Mouse (Mus musculus) MEL (cell line): ENCODE measurements around the gene Ublcp1. TPM values are rescaled to one million over a fixed set of nuclear protein-coding genes. Genes with fewer than 3 reads are reported as not detected.

Experiments
- DNase-seq: peaks from one replicate; pipeline ENCODE4 v3.0.0; 2011; ENCODE audit warnings: low read depth, low spot score
- H3K27ac ChIP-seq: 2 replicates; pipeline ENCODE4 v1.5.1; 2012; ENCODE audit warnings: low read depth, mild to moderate bottlenecking, control low read depth, low read length, moderate library complexity; ENCODE audit not compliant: control insufficient read depth
- H3K27me3 ChIP-seq, 2 experiments: fragments of 150-350 bp in 1 of 2; sonication (generic) in 1 of 2; 2 replicates each; pipeline ENCODE4 v1.6.1; 2012; ENCODE audit warnings: low read length in 2 of 2, mild to moderate bottlenecking in 2 of 2, improper control_type of control experiment in 1 of 2, moderate library complexity in 1 of 2; ENCODE audit not compliant: insufficient read depth in 2 of 2, control insufficient read depth in 1 of 2
- H3K36me3 ChIP-seq, 2 experiments: 2 replicates each; pipeline ENCODE4 v1.6.1; 2012 to 2014; ENCODE audit warnings: low read length in 2 of 2, improper control_type of control experiment in 1 of 2, inconsistent platforms in 1 of 2, mild to moderate bottlenecking in 1 of 2; ENCODE audit not compliant: insufficient read depth in 2 of 2, control insufficient read depth in 1 of 2
- H3K4me1 ChIP-seq, 2 experiments: fragments of 150-350 bp in 1 of 2; sonication (generic) in 1 of 2; 2 replicates each; pipeline ENCODE4 v1.6.1; 2012; ENCODE audit warnings: low read length in 2 of 2, improper control_type of control experiment in 1 of 2, mild to moderate bottlenecking in 1 of 2; ENCODE audit not compliant: insufficient read depth in 2 of 2, control insufficient read depth in 1 of 2
- H3K4me3 ChIP-seq, 2 experiments: fragments of 150-350 bp in 1 of 2; sonication (generic) in 1 of 2; 2 replicates each; pipeline ENCODE4 v1.5.1; 2012; ENCODE audit warnings: low read depth in 2 of 2, low read length in 2 of 2, mild to moderate bottlenecking in 2 of 2, moderate library complexity in 2 of 2, control low read depth in 1 of 2, improper control_type of control experiment in 1 of 2; ENCODE audit not compliant: control insufficient read depth in 1 of 2, insufficient read depth in 1 of 2
- H3K79me2 ChIP-seq: 2 replicates; pipeline ENCODE4 v1.6.1; 2012; ENCODE audit warnings: mild to moderate bottlenecking, low read length, moderate library complexity; ENCODE audit not compliant: control insufficient read depth, poor library complexity, insufficient read depth
- H3K9ac ChIP-seq: 2 replicates; pipeline ENCODE4 v1.6.1; 2012; ENCODE audit warnings: low read depth, mild to moderate bottlenecking, control low read depth, low read length, moderate library complexity; ENCODE audit not compliant: control insufficient read depth, poor library complexity, severe bottlenecking
- H3K9me3 ChIP-seq: fragments of 150-350 bp; sonication (generic); replicated peaks from 2 replicates; pipeline ENCODE4 v1.6.1; 2012; ENCODE audit warnings: mild to moderate bottlenecking, low read length, improper control_type of control experiment, moderate library complexity; ENCODE audit not compliant: insufficient read depth
- BHLHE40 ChIP-seq: IDR thresholded peaks from 2 replicates; pipeline ENCODE4 v1.6.1; 2012; ENCODE audit warnings: low read depth, mild to moderate bottlenecking, inconsistent platforms, low read length, improper control_type of control experiment, borderline replicate concordance
- CHD2 ChIP-seq: IDR thresholded peaks from 2 replicates; pipeline ENCODE4 v1.6.1; 2011; ENCODE audit warnings: low read length, improper control_type of control experiment
- CTCF ChIP-seq, 3 experiments: IDR thresholded peaks in 2 of 3; conservative IDR thresholded peaks in 1 of 3; 2 replicates each; pipeline ENCODE4 v1.5.1; 2011 to 2012; ENCODE audit warnings: low read length in 3 of 3, low read depth in 2 of 3, mild to moderate bottlenecking in 2 of 3, improper control_type of control experiment in 1 of 3, inconsistent platforms in 1 of 3, mixed read lengths in 1 of 3, moderate library complexity in 1 of 3; ENCODE audit not compliant: control insufficient read depth in 1 of 3, insufficient read depth in 1 of 3, poor library complexity in 1 of 3, severe bottlenecking in 1 of 3
- EP300 ChIP-seq, 2 experiments: IDR thresholded peaks; 2 replicates each; pipeline ENCODE4 v1.6.1; 2011; ENCODE audit warnings: improper control_type of control experiment in 2 of 2, low read length in 2 of 2, low read depth in 1 of 2, mild to moderate bottlenecking in 1 of 2
- ETS1 ChIP-seq: IDR thresholded peaks from 2 replicates; pipeline ENCODE4 v1.6.1; 2012; ENCODE audit warnings: low read depth, mild to moderate bottlenecking, inconsistent platforms, low read length, improper control_type of control experiment, moderate library complexity
- GABPA ChIP-seq: IDR thresholded peaks from 2 replicates; pipeline ENCODE4 v1.6.1; 2012; ENCODE audit warnings: low read depth, mild to moderate bottlenecking, inconsistent platforms, low read length, improper control_type of control experiment, moderate library complexity
- JUND ChIP-seq: IDR thresholded peaks from 2 replicates; pipeline ENCODE4 v1.6.1; 2011; ENCODE audit warnings: low read depth, mild to moderate bottlenecking, improper control_type of control experiment, low read length
- KAT2A ChIP-seq: conservative IDR thresholded peaks from 2 replicates; pipeline ENCODE4 v1.6.1; 2012; ENCODE audit warnings: low read depth, low read length, improper control_type of control experiment, inconsistent platforms
- MAFK ChIP-seq: IDR thresholded peaks from 2 replicates; pipeline ENCODE4 v1.6.1; 2011; ENCODE audit warnings: low read depth, mild to moderate bottlenecking, low read length, improper control_type of control experiment, borderline replicate concordance
- MXI1 ChIP-seq: IDR thresholded peaks from 2 replicates; pipeline ENCODE4 v1.6.1; 2011; ENCODE audit warnings: mild to moderate bottlenecking, low read depth, low read length, improper control_type of control experiment
- MYB ChIP-seq: IDR thresholded peaks from 2 replicates; pipeline ENCODE4 v1.6.1; 2011; ENCODE audit warnings: mild to moderate bottlenecking, low read depth, low read length, improper control_type of control experiment
- NELFE ChIP-seq: IDR thresholded peaks from 2 replicates; pipeline ENCODE4 v1.6.1; 2011; ENCODE audit warnings: low read depth, low read length, improper control_type of control experiment
- NRF1 ChIP-seq: IDR thresholded peaks from 2 replicates; pipeline ENCODE4 v1.6.1; 2014; ENCODE audit warnings: low read depth, mild to moderate bottlenecking, inconsistent platforms, low read length, improper control_type of control experiment, moderate library complexity; ENCODE audit not compliant: poor library complexity, insufficient read depth, severe bottlenecking
- POLR2A ChIP-seq, 2 experiments: IDR thresholded peaks; 2 replicates each; pipeline ENCODE4 v1.6.1; 2011 to 2012; ENCODE audit warnings: low read length in 2 of 2, mild to moderate bottlenecking in 2 of 2, control low read depth in 1 of 2, improper control_type of control experiment in 1 of 2, low read depth in 1 of 2, moderate library complexity in 1 of 2; ENCODE audit not compliant: control insufficient read depth in 1 of 2, insufficient read depth in 1 of 2, poor library complexity in 1 of 2
- POLR2AphosphoS2 ChIP-seq: IDR thresholded peaks from 2 replicates; pipeline ENCODE4 v1.6.1; 2011; ENCODE audit warnings: low read length, improper control_type of control experiment
- POLR2AphosphoS5 ChIP-seq: IDR thresholded peaks from 2 replicates; pipeline ENCODE4 v1.6.1; 2012; ENCODE audit warnings: low read depth, borderline replicate concordance, mild to moderate bottlenecking, inconsistent platforms, low read length, moderate library complexity, mixed read lengths
- SIN3A ChIP-seq: IDR thresholded peaks from 2 replicates; pipeline ENCODE4 v1.6.1; 2012; ENCODE audit warnings: low read length, improper control_type of control experiment, inconsistent platforms
- SMC3 ChIP-seq: IDR thresholded peaks from 2 replicates; pipeline ENCODE4 v1.6.1; 2011; ENCODE audit warnings: low read depth, low read length, improper control_type of control experiment
- TAL1 ChIP-seq: IDR thresholded peaks from 2 replicates; pipeline ENCODE4 v1.6.1; 2012; ENCODE audit warnings: mild to moderate bottlenecking, inconsistent platforms, low read length, moderate library complexity, mixed read lengths
- TBP ChIP-seq: IDR thresholded peaks from 2 replicates; pipeline ENCODE4 v1.8.0; 2011; ENCODE audit warnings: low read depth, low read length, improper control_type of control experiment
- USF1 ChIP-seq: IDR thresholded peaks from 2 replicates; pipeline ENCODE4 v1.6.1; 2014; ENCODE audit warnings: low read depth, mild to moderate bottlenecking, inconsistent platforms, low read length, improper control_type of control experiment, moderate library complexity
- USF2 ChIP-seq, 2 experiments: IDR thresholded peaks; 2 replicates each; pipeline ENCODE4 v1.6.1; 2011 to 2012; ENCODE audit warnings: improper control_type of control experiment in 2 of 2, low read length in 2 of 2, borderline replicate concordance in 1 of 2, inconsistent platforms in 1 of 2, low read depth in 1 of 2, mild to moderate bottlenecking in 1 of 2; ENCODE audit not compliant: insufficient read depth in 1 of 2
- ZMIZ1 ChIP-seq: IDR thresholded peaks from 2 replicates; pipeline ENCODE4 v1.6.1; 2012; ENCODE audit warnings: low read depth, mild to moderate bottlenecking, inconsistent platforms, low read length, improper control_type of control experiment, moderate library complexity
- ZNF384 ChIP-seq: IDR thresholded peaks from 2 replicates; pipeline ENCODE4 v1.6.1; 2012; ENCODE audit warnings: low read depth, mild to moderate bottlenecking, inconsistent platforms, low read length, improper control_type of control experiment
- polyA plus RNA-seq, 2 experiments: library from polyadenylated mRNA; stranded (reverse) in 1 of 2; unstranded in 1 of 2; fragments of >175 nt in 1 of 2; fragments of >200 nt in 1 of 2; gene quantifications; 2 replicates each; pipeline versions ENCODE4 v1.2.1 to v1.2.4; 2012; ENCODE audit warnings: low replicate concordance in 2 of 2, low read depth in 1 of 2; ENCODE audit not compliant: insufficient read length in 2 of 2, insufficient read depth in 1 of 2, missing spikeins in 1 of 2
- total RNA-seq: library from RNA; depleted of rRNA; stranded (reverse); fragments of 300-350 nt; gene quantifications from 2 replicates; pipeline ENCODE4 v1.2.3, GENCODE M21; 2012

Ublcp1 gene
- total and polyA plus RNA-seq, 3 experiments = 21.1 to 22.2 TPM; not detected in 1

DNA sequence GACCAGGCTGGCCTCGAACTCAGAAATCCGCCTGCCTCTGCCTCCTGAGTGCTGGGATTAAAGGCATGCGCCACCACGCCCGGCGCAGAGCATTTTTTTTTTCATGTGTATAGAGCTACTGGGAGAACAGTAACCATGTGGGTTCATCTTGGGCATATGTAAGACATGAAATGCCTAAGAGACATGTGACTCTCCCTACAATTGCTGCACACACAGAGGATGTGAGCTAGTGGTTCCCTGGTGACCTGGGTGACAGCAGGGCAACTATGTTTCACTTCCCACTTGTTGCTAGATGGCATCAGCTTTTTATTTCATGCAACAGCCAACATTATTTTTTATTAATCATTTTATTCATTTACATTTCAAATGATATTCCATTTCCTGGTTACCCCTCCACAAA is 32.5 kb downstream of the Ublcp1 start:
- no peaks in the 10 kb centered on the region for H3K9me3 ChIP-seq
- H3K27ac ChIP-seq = no peak overlapping the region
- H3K79me2 ChIP-seq = no peaks in the 10 kb centered on the region
- no peak for TF ChIP-seq NRF1
- no peak for TF ChIP-seq POLR2A (IDR thresholded peaks at IDR 0.05; ENCODE audit: control insufficient read depth in 1 of 2, insufficient read depth in 1 of 2, low read depth in 1 of 2, low read length in 2 of 2, poor library complexity in 1 of 2)
- no peak for TF ChIP-seq MAFK
- TF ChIP-seq USF1 = no peak
- TF ChIP-seq SMC3 = no peak
- no peak for TF ChIP-seq NELFE
- no peak for TF ChIP-seq MYB
- TF ChIP-seq POLR2AphosphoS5 = no peak
- H3K36me3 ChIP-seq = no peaks in the 10 kb centered on the region
- no peak overlapping the region for H3K9ac ChIP-seq
- H3K4me3 ChIP-seq = no peak overlapping the region
- DNase-seq = no peak
- H3K4me1 ChIP-seq = no peaks in the 10 kb centered on the region
- H3K27me3 ChIP-seq = peaks cover 5 to 6% of the 10 kb centered on the region in 2 experiments; a peak in 3 of 4 replicates

DNA sequence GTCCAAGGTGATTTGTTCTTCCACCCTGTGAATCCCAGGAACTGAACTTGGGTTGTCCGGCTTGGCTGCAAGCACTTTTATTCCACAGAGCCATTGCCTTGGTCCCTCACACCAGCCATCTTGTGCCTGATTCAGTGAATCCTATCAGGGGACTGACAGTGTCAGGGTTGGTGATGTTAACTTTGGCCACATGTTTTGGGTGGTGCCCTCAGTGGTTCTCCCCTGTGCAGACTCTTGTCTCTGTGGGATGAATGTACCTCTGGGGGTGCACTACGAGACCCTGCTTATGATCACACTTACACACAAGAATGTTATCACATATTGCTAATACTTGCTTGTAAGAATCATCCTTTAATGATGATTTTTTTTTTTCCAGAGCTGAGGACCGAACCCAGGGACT is 40.3 kb downstream of the Ublcp1 start:
- no peak for DNase-seq
- TF ChIP-seq ETS1 (no peak), KAT2A (no peak), ZMIZ1 (no peak), MXI1 (no peak), TAL1 (no peak), JUND (no peak), TBP (no peak), USF1 (no peak), GABPA (no peak), MAFK (no peak), POLR2AphosphoS2 (no peak), CTCF (IDR thresholded peaks at IDR 0.05 in 2 of 3, conservative IDR thresholded peaks at IDR 0.05 in 1 of 3; ENCODE audit: control insufficient read depth in 1 of 3, insufficient read depth in 1 of 3, low read depth in 2 of 3, low read length in 3 of 3, poor library complexity in 1 of 3, severe bottlenecking in 1 of 3) (no peak), BHLHE40 (no peak), CHD2 (no peak), POLR2A (IDR thresholded peaks at IDR 0.05; ENCODE audit: control insufficient read depth in 1 of 2, insufficient read depth in 1 of 2, low read depth in 1 of 2, low read length in 2 of 2, poor library complexity in 1 of 2) (no peak), EP300 (IDR thresholded peaks at IDR 0.05; ENCODE audit: low read depth in 1 of 2, low read length in 2 of 2) (no peak), POLR2AphosphoS5 (no peak), USF2 (IDR thresholded peaks at IDR 0.05; ENCODE audit: borderline replicate concordance in 1 of 2, insufficient read depth in 1 of 2, low read depth in 1 of 2, low read length in 2 of 2) (no peak), SIN3A (no peak), ZNF384 (no peak)
- Histone ChIP-seq H3K79me2 (no peaks in the 10 kb centered on the region), H3K9ac (no peak overlapping the region), H3K27me3 (peaks cover 3 to 5% of the 10 kb centered on the region in 2 experiments; a peak in 2 of 4 replicates), H3K9me3 (no peaks in the 10 kb centered on the region), H3K36me3 (no peaks in the 10 kb centered on the region), H3K4me1 (no peaks in the 10 kb centered on the region), H3K27ac (no peak overlapping the region), H3K4me3 (no peak overlapping the region)
